Mouse (Mus musculus): ENCODE results near the gene Peak1. TPM values are rescaled to one million over a fixed set of nuclear protein-coding genes. Genes with fewer than 3 reads are reported as not detected.

Gene Peak1
- total and polyA plus RNA-seq, 3 experiments, result 2.8 to 13.3 (median 5.4) TPM

DNA sequence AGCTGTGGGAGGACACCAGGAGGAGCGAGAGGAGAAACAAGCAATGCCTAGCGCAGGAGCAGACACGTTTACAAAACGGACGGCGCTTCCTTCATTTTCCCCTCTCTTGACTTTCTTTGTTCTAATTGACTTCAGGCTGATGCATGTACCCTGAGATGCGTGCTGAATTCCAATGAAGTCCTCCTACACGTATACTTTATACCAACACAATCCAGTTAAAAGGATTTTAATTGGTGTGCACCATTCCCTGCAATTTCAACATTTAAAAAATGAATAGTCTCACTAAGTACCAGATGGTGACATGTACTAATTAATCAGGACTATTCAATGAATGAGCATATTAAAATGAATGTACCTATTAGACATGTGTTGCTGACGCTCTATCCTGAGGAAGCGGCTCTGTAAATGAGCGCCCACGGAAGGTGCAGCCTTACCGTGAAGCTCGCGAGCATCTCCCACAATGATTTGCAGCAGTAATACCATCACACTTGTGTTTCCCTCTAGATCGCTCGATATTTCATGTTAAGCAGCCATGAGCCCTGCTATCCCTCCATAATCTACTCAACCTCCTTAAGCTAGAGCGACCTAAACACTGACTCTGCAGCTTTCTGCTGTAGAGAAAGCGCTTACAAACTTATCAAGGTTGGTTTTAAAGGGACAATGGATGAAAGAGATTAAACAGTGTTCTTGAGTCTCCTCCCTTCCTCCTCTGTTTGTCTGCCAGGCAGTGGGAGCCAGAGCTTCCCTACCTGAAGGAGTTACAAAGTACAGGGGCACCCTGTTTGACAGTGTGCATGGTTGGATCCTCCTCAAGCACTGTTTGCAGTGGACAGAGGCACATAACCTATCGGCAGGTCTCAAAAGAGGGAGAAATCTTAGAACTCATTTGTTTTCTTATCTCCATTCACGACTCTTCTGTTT, 146.3 kb downstream of the Peak1 start:
- H3K9ac ChIP-seq (ENCODE audit: insufficient read depth, low read depth), result no peak overlapping the region
- DNase-seq (ENCODE audit: extremely low read depth), result no peak
- peaks cover 0 to 10% of the 10 kb centered on the region in 2 experiments for H3K36me3 ChIP-seq (replicated peaks in 1 of 2; ENCODE audit: control insufficient read depth in 1 of 2, insufficient read depth in 1 of 2, low read length in 1 of 2)
- no peak for TF ChIP-seq MAZ (IDR thresholded peaks at IDR 0.05; ENCODE audit: low read depth, low read length)
- TF ChIP-seq TBP (conservative IDR thresholded peaks at IDR 0.05; ENCODE audit: low read depth, low read length), result no peak
- no peak for TF ChIP-seq NRF1 (IDR thresholded peaks at IDR 0.05; ENCODE audit: low read depth, low read length)
- no peak for TF ChIP-seq RAD21 (IDR thresholded peaks at IDR 0.05; ENCODE audit: low read depth, low read length)
- TF ChIP-seq PAX5 (IDR thresholded peaks at IDR 0.05; ENCODE audit: low read length), result no peak
- no peak for TF ChIP-seq IRF4 (IDR thresholded peaks at IDR 0.05; ENCODE audit: low read depth, low read length)
- no peak for TF ChIP-seq UBTF (IDR thresholded peaks at IDR 0.05; ENCODE audit: low read depth, low read length)
- TF ChIP-seq USF1 (IDR thresholded peaks at IDR 0.05; ENCODE audit: low read depth, low read length), result no peak
- TF ChIP-seq ETS1 (conservative IDR thresholded peaks at IDR 0.05; ENCODE audit: low read depth, low read length), result no peak
- no peak for TF ChIP-seq USF2 (conservative IDR thresholded peaks at IDR 0.05; ENCODE audit: low read depth, low read length)
- no peak for TF ChIP-seq CTCF (conservative IDR thresholded peaks at IDR 0.05 in 1 of 2, IDR thresholded peaks at IDR 0.05 in 1 of 2; ENCODE audit: low read depth in 2 of 2, low read length in 2 of 2)
- TF ChIP-seq KAT2A (IDR thresholded peaks at IDR 0.05; ENCODE audit: insufficient replicate concordance, low read length), result no peak
- TF ChIP-seq E2F4 (IDR thresholded peaks at IDR 0.05; ENCODE audit: insufficient replicate concordance, low read depth, low read length), result no peak
- no peak for TF ChIP-seq ZMIZ1 (IDR thresholded peaks at IDR 0.05; ENCODE audit: low read depth, low read length)
- TF ChIP-seq CHD2 (IDR thresholded peaks at IDR 0.05; ENCODE audit: low read length), result no peak
- TF ChIP-seq SIN3A (IDR thresholded peaks at IDR 0.05; ENCODE audit: low read length), result no peak
- TF ChIP-seq MAFK (IDR thresholded peaks at IDR 0.05; ENCODE audit: insufficient replicate concordance, low read length), result no peak
- TF ChIP-seq TCF12 (IDR thresholded peaks at IDR 0.05; ENCODE audit: low read depth, low read length), result no peak
- H3K9me3 ChIP-seq (replicated peaks; ENCODE audit: low read length), result peaks cover under 1% of the 10 kb centered on the region
- peaks cover 3 to 12% of the 10 kb centered on the region in 2 experiments; a peak in 3 of 4 replicates for H3K4me1 ChIP-seq (ENCODE audit: control insufficient read depth in 1 of 2, insufficient read depth in 2 of 2)
- no peaks in the 10 kb centered on the region for H3K79me2 ChIP-seq (replicated peaks; ENCODE audit: control insufficient read depth, extremely low read depth, insufficient read depth, poor library complexity, severe bottlenecking)
- in situ Hi-C loops (cut with MboI; ENCODE audit: low pct_ligation_motif_present, low pct_unique_long_range_greater_than_20kb, low sequenced_read_pairs) (loop anchor here (25.0 kb wide), 1 partner anchor 141 kb away; the partner anchor contains the start of genes Hmg20a and Peak1), dilution Hi-C loops (cut with MboI; ENCODE audit: extremely low pct_ligation_motif_present, extremely low pct_unique_long_range_greater_than_20kb, low sequenced_read_pairs) (no loop called here)
- no peak overlapping the region for H3K4me2 ChIP-seq (ENCODE audit: insufficient read depth, low read depth, poor library complexity, severe bottlenecking)
- no peak overlapping the region for H3K27ac ChIP-seq (ENCODE audit: insufficient read depth, low read depth)
- no peaks in the 10 kb centered on the region for H3K27me3 ChIP-seq (replicated peaks)
- no peak overlapping the region for H3K4me3 ChIP-seq (replicated peaks in 1 of 3; ENCODE audit: low read depth in 2 of 3, low read length in 2 of 3, poor library complexity in 1 of 3)

DNA sequence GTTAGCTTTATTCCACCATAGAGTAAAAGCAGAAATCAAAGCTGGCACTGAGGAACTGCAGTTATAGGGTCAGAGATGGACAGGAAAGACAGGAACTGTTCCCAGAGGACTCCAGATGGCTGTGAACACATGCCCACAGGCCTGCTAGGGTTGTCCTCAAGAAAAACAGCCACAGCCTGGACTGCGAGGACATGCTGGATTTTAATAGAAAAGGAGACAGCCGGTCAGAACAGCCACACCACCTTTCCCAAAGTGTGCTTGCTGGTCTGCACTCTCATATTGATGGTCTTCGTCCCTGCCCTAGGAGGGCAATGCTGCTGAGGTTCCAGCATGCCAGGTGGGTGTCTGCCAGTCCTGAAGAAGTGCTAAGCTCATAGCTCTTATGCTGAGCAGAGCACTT, 148.8 kb downstream of the Peak1 start:
- Histone ChIP-seq H3K4me2 (ENCODE audit: insufficient read depth, low read depth, poor library complexity, severe bottlenecking) (no peak overlapping the region), H3K79me2 (replicated peaks; ENCODE audit: control insufficient read depth, extremely low read depth, insufficient read depth, poor library complexity, severe bottlenecking) (no peaks in the 10 kb centered on the region), H3K4me3 (replicated peaks in 1 of 3; ENCODE audit: low read depth in 2 of 3, low read length in 2 of 3, poor library complexity in 1 of 3) (no peak overlapping the region), H3K9me3 (replicated peaks; ENCODE audit: low read length) (no peaks in the 10 kb centered on the region), H3K4me1 (ENCODE audit: control insufficient read depth in 1 of 2, insufficient read depth in 2 of 2) (peaks cover 10 to 35% of the 10 kb centered on the region in 2 experiments), H3K9ac (ENCODE audit: insufficient read depth, low read depth) (no peak overlapping the region), H3K36me3 (replicated peaks in 1 of 2; ENCODE audit: control insufficient read depth in 1 of 2, insufficient read depth in 1 of 2, low read length in 1 of 2) (peaks cover 0 to 9% of the 10 kb centered on the region in 2 experiments), H3K27ac (ENCODE audit: insufficient read depth, low read depth) (no peak overlapping the region), H3K27me3 (replicated peaks) (no peaks in the 10 kb centered on the region)
- no peak for TF ChIP-seq ZMIZ1 (IDR thresholded peaks at IDR 0.05; ENCODE audit: low read depth, low read length)
- no peak for TF ChIP-seq ZNF384 (IDR thresholded peaks at IDR 0.05; ENCODE audit: low read depth, low read length)
- TF ChIP-seq USF2 (conservative IDR thresholded peaks at IDR 0.05; ENCODE audit: low read depth, low read length), result no peak
- TF ChIP-seq NELFE (IDR thresholded peaks at IDR 0.05; ENCODE audit: low read depth, low read length), result no peak
- TF ChIP-seq KAT2A (IDR thresholded peaks at IDR 0.05; ENCODE audit: insufficient replicate concordance, low read length), result no peak
- no peak for TF ChIP-seq SIN3A (IDR thresholded peaks at IDR 0.05; ENCODE audit: low read length)
- TF ChIP-seq IRF4 (IDR thresholded peaks at IDR 0.05; ENCODE audit: low read depth, low read length), result no peak
- no peak for TF ChIP-seq USF1 (IDR thresholded peaks at IDR 0.05; ENCODE audit: low read depth, low read length)
- TF ChIP-seq SMC3 (IDR thresholded peaks at IDR 0.05; ENCODE audit: low read depth, low read length), result no peak
- TF ChIP-seq MAFK (IDR thresholded peaks at IDR 0.05; ENCODE audit: insufficient replicate concordance, low read length), result no peak
- no peak for TF ChIP-seq RCOR1 (conservative IDR thresholded peaks at IDR 0.05; ENCODE audit: low read depth, low read length)
- TF ChIP-seq E2F4 (IDR thresholded peaks at IDR 0.05; ENCODE audit: insufficient replicate concordance, low read depth, low read length), result no peak
- no peak for TF ChIP-seq POLR2AphosphoS2 (IDR thresholded peaks at IDR 0.05; ENCODE audit: low read depth, low read length)
- TF ChIP-seq MEF2A (IDR thresholded peaks at IDR 0.05; ENCODE audit: borderline replicate concordance, low read depth, low read length), result no peak
- TF ChIP-seq JUND (conservative IDR thresholded peaks at IDR 0.05; ENCODE audit: low read depth, low read length), result no peak
- no peak for TF ChIP-seq POLR2A (IDR thresholded peaks at IDR 0.05; ENCODE audit: low read depth, low read length)
- TF ChIP-seq NRF1 (IDR thresholded peaks at IDR 0.05; ENCODE audit: low read depth, low read length), result no peak
- TF ChIP-seq ETS1 (conservative IDR thresholded peaks at IDR 0.05; ENCODE audit: low read depth, low read length), result no peak
- dilution Hi-C loops (cut with MboI; ENCODE audit: extremely low pct_ligation_motif_present, extremely low pct_unique_long_range_greater_than_20kb, low sequenced_read_pairs), result no loop called here
- in situ Hi-C loops (cut with MboI; ENCODE audit: low pct_ligation_motif_present, low pct_unique_long_range_greater_than_20kb, low sequenced_read_pairs), result loop anchor here (10.0 to 25.0 kb wide), 2 partner anchors 143 to 276 kb away; partner anchors contain the start of genes Hmg20a and Peak1
- DNase-seq (ENCODE audit: extremely low read depth), result no peak

Data from CH12.LX (cell line).